Mouse (Mus musculus): ENCODE results near the gene Hps5.

DNA sequence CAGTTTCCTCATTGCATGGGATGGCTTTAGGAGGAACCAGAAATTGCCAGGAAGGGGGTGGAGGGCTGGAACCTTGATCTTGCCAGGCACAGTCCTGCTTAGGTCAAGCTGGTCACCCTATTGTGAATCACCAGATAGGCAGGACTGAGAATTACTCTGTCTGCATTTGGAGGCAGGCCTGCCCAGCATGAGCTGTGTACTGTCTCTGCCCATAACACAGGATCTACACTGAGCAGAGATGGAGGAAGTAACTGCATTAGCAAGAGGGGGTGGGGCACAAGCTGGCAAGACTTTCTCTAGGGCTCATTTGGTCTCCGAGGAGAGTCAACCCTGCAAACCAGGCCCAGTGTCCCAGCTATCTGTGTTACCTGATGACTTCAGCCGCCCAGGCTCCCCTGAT lies 60.9 kb downstream of the Hps5 start:
- TF ChIP-seq CTCF (IDR thresholded peaks at IDR 0.05; ENCODE audit: low read depth) = no peak
- no peak for TF ChIP-seq EP300 (optimal IDR thresholded peaks at IDR 0.05)

All from stomach, postnatal 0 days (tissue).